Mouse (Mus musculus): ENCODE measurements around the gene Nol4l. TPM values are rescaled to one million over a fixed set of nuclear protein-coding genes. Genes with fewer than 3 reads are reported as not detected.

Gene Nol4l
- polyA plus RNA-seq, 1 experiment from 2014 or later, result 8.5 TPM

GRCm38 (mm10) chr2:153522270-153522669 lies 7.5 kb downstream of the Nol4l start:
- Histone ChIP-seq H3K9ac (no peak overlapping the region), H3K27me3 (peaks cover 28% of the 10 kb centered on the region), H3K36me3 (no peaks in the 10 kb centered on the region), H3K4me1 (peaks cover 17% of the 10 kb centered on the region), H3K4me3 (no peak overlapping the region), H3K4me2 (no peak overlapping the region), H3K9me3 (no peaks in the 10 kb centered on the region), H3K27ac (no peak overlapping the region)
- 32% methylated on average over 4 of the region's 4 CpGs for WGBS
- ATAC-seq (ENCODE audit: insufficient number of reproducible peaks, low FRiP score, low TSS enrichment, low read depth), result no peak

DNA sequence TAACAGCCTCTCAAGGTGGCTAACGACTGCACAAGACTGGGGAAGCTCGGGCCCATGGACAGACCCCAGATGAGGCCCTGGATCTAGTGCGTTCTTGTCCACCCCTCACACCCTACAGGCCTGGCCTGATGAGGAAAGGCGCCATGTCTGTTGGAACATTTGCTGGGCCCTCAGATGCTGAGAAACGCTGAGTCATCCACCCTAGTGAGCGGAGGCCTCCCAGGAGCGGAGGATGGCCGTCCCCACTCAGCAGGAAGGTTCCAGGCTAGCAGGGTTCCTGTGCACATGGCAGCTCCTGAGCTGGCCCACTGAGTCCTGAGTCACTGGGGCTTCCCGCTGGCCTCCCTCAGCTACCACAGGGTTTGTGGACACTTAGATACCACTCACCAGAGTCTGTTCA lies 9.7 kb downstream of the Nol4l start:
- 71% methylated on average over 9 of the region's 9 CpGs for WGBS
- ATAC-seq (ENCODE audit: insufficient number of reproducible peaks, low FRiP score, low TSS enrichment, low read depth), result no peak

DNA sequence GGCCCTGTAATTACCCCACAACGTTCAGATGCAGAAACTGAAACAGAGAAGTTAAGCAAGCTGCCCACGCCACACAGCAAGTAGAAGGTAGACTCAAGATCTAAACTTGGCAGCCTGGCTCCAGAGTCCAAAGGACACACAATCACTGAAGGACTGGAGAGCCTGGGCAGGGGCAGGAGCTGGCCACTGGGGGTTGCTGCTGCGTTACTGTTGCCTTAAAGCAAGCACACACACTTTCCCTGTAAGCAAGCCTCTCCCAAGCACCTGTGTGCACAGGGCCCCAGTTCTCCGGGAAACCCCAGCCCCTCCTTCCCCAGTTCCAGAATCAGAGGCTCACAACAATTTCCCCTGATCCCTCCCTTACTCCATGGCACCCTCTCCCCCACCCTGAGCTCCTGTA lies 12.8 kb downstream of the Nol4l start:
- Histone ChIP-seq H3K9ac (no peak overlapping the region), H3K4me2 (no peak overlapping the region), H3K27me3 (no peaks in the 10 kb centered on the region), H3K4me3 (no peak overlapping the region), H3K36me3 (no peaks in the 10 kb centered on the region), H3K4me1 (0 out of 2 replicates have a peak, but pooled peaks cover 4% of the 10 kb centered on the region), H3K27ac (no peak overlapping the region), H3K9me3 (no peaks in the 10 kb centered on the region)
- 31% methylated on average over 4 of the region's 4 CpGs for WGBS
- ATAC-seq (ENCODE audit: insufficient number of reproducible peaks, low FRiP score, low TSS enrichment, low read depth), result no peak

More for the DNA sequence above, 9.7 kb downstream of the Nol4l start:
- Histone ChIP-seq H3K4me3 (no peak overlapping the region), H3K36me3 (no peaks in the 10 kb centered on the region), H3K9ac (no peak overlapping the region), H3K9me3 (no peaks in the 10 kb centered on the region), H3K4me1 (peaks cover 3% of the 10 kb centered on the region; the same call in 1 of the 2 replicates), H3K4me2 (no peak overlapping the region), H3K27me3 (0 out of 2 replicates have a peak, but pooled peaks cover 7% of the 10 kb centered on the region), H3K27ac (no peak overlapping the region)

- Histone ChIP-seq H3K4me1 (0 out of 2 replicates have a peak, but pooled peaks cover 4% of the 10 kb centered on the region), H3K9me3 (no peaks in the 10 kb centered on the region), H3K27ac (no peak overlapping the region), H3K36me3 (no peaks in the 10 kb centered on the region), H3K27me3 (no peaks in the 10 kb centered on the region), H3K9ac (no peak overlapping the region), H3K4me3 (no peak overlapping the region), H3K4me2 (no peak overlapping the region)
- WGBS, result 86% methylated on average over 6 of the region's 6 CpGs
- ATAC-seq (ENCODE audit: insufficient number of reproducible peaks, low FRiP score, low TSS enrichment, low read depth), result no peak
These were observed 14.2 kb downstream of the Nol4l start for GRCm38 (mm10) chr2:153515582-153515981.

DNA sequence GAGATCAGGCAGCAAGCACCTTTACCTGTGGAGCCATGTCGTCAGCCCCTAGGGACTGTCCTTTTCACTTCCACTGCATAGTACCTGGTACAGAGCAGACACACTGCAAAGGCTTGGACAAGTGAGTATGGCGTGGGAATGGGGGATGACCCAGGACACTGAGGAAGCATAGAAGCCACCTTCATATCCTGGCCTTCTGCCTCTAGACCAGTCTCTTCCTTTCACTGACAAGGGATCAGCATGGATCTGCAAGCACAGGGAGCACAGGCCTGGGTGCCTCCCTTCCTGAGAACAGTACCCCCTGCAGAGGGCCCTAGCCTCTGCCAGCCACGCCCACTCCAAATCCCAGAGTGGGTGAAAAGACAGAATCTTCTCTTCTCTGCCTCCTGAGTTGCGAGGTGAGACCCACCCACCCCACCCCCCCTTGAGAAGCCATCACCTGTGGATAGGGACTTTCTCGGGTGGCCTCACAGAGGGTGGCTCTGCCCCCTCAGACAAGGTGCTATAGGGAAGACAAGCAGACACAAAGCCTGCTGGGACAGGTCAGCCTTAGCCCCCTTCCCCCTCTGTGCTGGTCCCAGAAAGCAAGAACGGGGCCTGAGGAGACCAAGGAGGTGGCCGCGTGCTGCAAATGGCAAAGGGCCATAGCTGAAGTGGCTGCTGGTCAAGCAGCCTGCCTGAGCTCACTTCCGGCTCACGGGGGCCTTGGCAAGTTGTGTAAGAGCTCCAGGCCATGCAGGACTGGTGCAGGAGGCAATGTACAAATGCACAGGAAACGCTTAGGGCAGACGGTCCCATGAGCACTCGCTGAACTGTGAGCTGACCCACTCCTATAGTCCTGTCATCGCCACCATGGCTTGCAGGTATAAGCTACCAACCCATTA lies 15.0 kb downstream of the Nol4l start:
- Histone ChIP-seq H3K27me3 (no peaks in the 10 kb centered on the region), H3K36me3 (no peaks in the 10 kb centered on the region), H3K4me2 (no peak overlapping the region), H3K9me3 (no peaks in the 10 kb centered on the region), H3K9ac (no peak overlapping the region), H3K4me1 (peaks cover 5% of the 10 kb centered on the region), H3K27ac (no peak overlapping the region), H3K4me3 (no peak overlapping the region)
- no peak for ATAC-seq (ENCODE audit: insufficient number of reproducible peaks, low FRiP score, low TSS enrichment, low read depth)
- WGBS, result 74% methylated on average over 14 of the region's 14 CpGs

GRCm38 (mm10) chr2:153513983-153514382 lies 15.8 kb downstream of the Nol4l start:
- Histone ChIP-seq H3K4me2 (no peak overlapping the region), H3K27me3 (no peaks in the 10 kb centered on the region)

GRCm38 (mm10) chr2:153512416-153513323 lies 17.1 kb downstream of the Nol4l start:
- WGBS, result 77% methylated on average over 14 of the region's 14 CpGs
- H3K27me3 ChIP-seq, result no peaks in the 10 kb centered on the region

More at GRCm38 (mm10) chr2:153513983-153514382, 15.8 kb downstream of the Nol4l start:
- H3K36me3 ChIP-seq, result no peaks in the 10 kb centered on the region
- no peak overlapping the region for H3K4me3 ChIP-seq
- H3K9me3 ChIP-seq, result no peaks in the 10 kb centered on the region
- no peak overlapping the region for H3K27ac ChIP-seq
- no peak for ATAC-seq (ENCODE audit: insufficient number of reproducible peaks, low FRiP score, low TSS enrichment, low read depth)
- peaks cover 12% of the 10 kb centered on the region for H3K4me1 ChIP-seq
- WGBS, result 85% methylated on average over 3 of the region's 3 CpGs
- H3K9ac ChIP-seq, result no peak overlapping the region

DNA sequence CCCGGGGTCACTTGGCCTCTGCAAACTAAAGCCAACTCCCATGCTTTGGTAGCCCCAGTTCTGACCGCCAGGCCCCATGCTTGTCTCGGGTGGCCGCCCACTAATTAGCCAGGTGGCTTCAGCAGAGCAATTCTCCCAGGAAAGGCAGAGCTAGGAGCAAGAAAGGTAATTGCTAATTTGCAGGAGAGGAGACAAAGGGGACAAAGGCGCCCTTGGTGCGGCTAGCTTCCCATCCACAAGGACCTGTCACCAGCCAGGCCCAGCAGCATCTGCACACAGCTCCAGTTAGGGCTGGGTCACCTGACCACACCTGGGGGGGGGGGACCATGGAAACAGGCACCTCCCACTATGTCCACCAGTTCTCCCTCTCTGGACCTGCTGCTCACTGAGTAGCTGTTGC lies 18.2 kb downstream of the Nol4l start:
- H3K4me3 ChIP-seq, result no peak overlapping the region
- no peak overlapping the region for H3K27ac ChIP-seq
- H3K27me3 ChIP-seq, result no peaks in the 10 kb centered on the region
- H3K9ac ChIP-seq, result no peak overlapping the region
- no peaks in the 10 kb centered on the region for H3K36me3 ChIP-seq
- no peak for ATAC-seq (ENCODE audit: insufficient number of reproducible peaks, low FRiP score, low TSS enrichment, low read depth)
- no peaks in the 10 kb centered on the region for H3K9me3 ChIP-seq
- 52% methylated on average over 6 of the region's 6 CpGs for WGBS
- no peak overlapping the region for H3K4me2 ChIP-seq
- peaks cover 14% of the 10 kb centered on the region for H3K4me1 ChIP-seq

More at GRCm38 (mm10) chr2:153512416-153513323, 17.1 kb downstream of the Nol4l start:
- Histone ChIP-seq H3K27ac (no peak overlapping the region), H3K9me3 (no peaks in the 10 kb centered on the region), H3K4me1 (peaks cover 14% of the 10 kb centered on the region), H3K4me2 (no peak overlapping the region), H3K36me3 (no peaks in the 10 kb centered on the region), H3K9ac (no peak overlapping the region), H3K4me3 (no peak overlapping the region)
- no peak for ATAC-seq (ENCODE audit: insufficient number of reproducible peaks, low FRiP score, low TSS enrichment, low read depth)

DNA sequence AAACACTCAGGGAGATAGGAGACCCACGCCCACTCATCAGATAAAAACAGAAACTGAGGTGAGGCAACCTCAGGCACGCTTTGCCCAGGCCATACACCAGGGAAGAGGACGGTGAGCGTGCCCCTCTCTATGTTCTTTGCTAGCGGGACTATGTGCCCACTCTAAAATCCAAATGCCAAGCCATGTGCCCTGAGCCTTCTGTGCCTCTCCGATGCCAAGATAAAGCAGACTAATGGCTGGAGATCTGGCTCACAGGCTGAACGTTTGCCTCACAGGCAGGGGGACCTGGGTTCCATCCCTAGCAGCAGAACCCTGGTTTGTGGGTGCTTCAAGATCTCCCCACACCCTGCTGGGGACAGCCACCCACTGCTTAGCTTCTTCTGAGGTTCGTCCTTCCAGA lies 19.6 kb downstream of the Nol4l start:
- WGBS, result 86% methylated on average over 8 of the region's 8 CpGs
- H3K36me3 ChIP-seq, result no peaks in the 10 kb centered on the region
- no peaks in the 10 kb centered on the region for H3K9me3 ChIP-seq
- H3K4me2 ChIP-seq, result no peak overlapping the region
- ATAC-seq (ENCODE audit: insufficient number of reproducible peaks, low FRiP score, low TSS enrichment, low read depth), result no peak
- H3K4me1 ChIP-seq, result peaks cover 14% of the 10 kb centered on the region
- no peak overlapping the region for H3K4me3 ChIP-seq
- no peak overlapping the region for H3K9ac ChIP-seq
- H3K27ac ChIP-seq, result no peak overlapping the region
- no peaks in the 10 kb centered on the region for H3K27me3 ChIP-seq

DNA sequence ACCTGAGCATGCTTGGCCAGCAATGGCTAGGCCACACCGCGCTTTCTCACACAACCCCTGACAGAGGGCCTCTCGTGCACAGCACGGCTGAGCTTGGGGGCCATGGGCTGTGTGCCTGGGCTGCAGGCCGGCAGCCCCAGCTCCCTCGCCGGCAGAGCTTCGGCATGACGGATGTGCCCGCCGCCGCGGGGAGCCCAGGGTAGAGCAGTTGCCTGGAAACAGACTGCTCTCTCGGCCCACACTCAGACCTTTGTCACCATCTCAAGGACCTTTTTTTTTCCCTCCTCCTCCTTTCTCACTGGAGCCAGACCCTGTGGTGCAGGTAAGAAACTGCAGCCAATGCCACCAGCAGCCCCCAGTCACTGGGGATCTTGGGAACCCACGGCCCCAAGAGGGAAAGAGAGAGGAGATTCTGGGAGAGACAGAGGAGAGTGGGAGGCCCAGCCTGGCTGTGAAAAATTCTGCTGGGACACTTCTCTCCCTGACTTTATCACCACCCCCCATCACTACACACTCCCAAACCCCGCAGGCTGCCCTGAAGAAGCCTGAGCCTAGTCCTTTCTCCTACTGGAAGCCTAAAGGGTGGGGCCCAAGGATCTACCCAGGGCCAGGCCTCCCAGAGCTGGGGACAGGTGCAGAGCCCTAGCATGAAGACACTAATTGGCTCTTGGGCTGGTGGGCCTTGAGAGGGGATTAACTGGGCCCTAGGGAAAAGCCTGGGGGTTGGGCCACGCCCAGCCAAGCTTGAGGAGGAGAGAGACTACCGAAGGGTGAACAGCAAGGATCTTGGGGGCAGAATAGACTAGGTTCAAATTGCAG lies 20.4 kb downstream of the Nol4l start:
- no peaks in the 10 kb centered on the region for H3K9me3 ChIP-seq
- ATAC-seq (ENCODE audit: insufficient number of reproducible peaks, low FRiP score, low TSS enrichment, low read depth), result no peak
- no peak overlapping the region for H3K27ac ChIP-seq
- H3K4me3 ChIP-seq, result no peak overlapping the region
- no peak overlapping the region for H3K4me2 ChIP-seq
- no peaks in the 10 kb centered on the region for H3K36me3 ChIP-seq
- no peak overlapping the region for H3K9ac ChIP-seq
- H3K27me3 ChIP-seq, result no peaks in the 10 kb centered on the region
- peaks cover 14% of the 10 kb centered on the region for H3K4me1 ChIP-seq
- 20% methylated on average over 18 of the region's 18 CpGs for WGBS

- Histone ChIP-seq H3K4me1 (peaks cover 14% of the 10 kb centered on the region), H3K27me3 (no peaks in the 10 kb centered on the region), H3K27ac (no peak overlapping the region), H3K36me3 (no peaks in the 10 kb centered on the region), H3K4me2 (no peak overlapping the region), H3K9ac (no peak overlapping the region), H3K9me3 (no peaks in the 10 kb centered on the region), H3K4me3 (no peak overlapping the region)
- ATAC-seq (ENCODE audit: insufficient number of reproducible peaks, low FRiP score, low TSS enrichment, low read depth), result no peak
- 68% methylated on average over 3 of the region's 3 CpGs for WGBS
These were observed 21.4 kb downstream of the Nol4l start for GRCm38 (mm10) chr2:153508405-153508804.

Measured in limb, embryonic 15.5 days (tissue).